Mouse (Mus musculus) MEL (cell line): Measurements from ENCODE around the gene Sash1.

Source experiments
- BHLHE40 ChIP-seq: IDR thresholded peaks from 2 replicates; pipeline ENCODE4 v1.6.1; 2012; ENCODE audit warnings: low read depth, mild to moderate bottlenecking, inconsistent platforms, low read length, improper control_type of control experiment, borderline replicate concordance
- CTCF ChIP-seq, 3 experiments: IDR thresholded peaks in 2 of 3; conservative IDR thresholded peaks in 1 of 3; 2 replicates each; pipeline ENCODE4 v1.5.1; 2011 to 2012; ENCODE audit warnings: low read length in 3 of 3, low read depth in 2 of 3, mild to moderate bottlenecking in 2 of 3, improper control_type of control experiment in 1 of 3, inconsistent platforms in 1 of 3, mixed read lengths in 1 of 3, moderate library complexity in 1 of 3; ENCODE audit not compliant: control insufficient read depth in 1 of 3, insufficient read depth in 1 of 3, poor library complexity in 1 of 3, severe bottlenecking in 1 of 3
- ELF1 ChIP-seq: IDR thresholded peaks from 2 replicates; pipeline ENCODE4 v1.6.1; 2014; ENCODE audit warnings: low read depth, mild to moderate bottlenecking, inconsistent platforms, low read length, improper control_type of control experiment, moderate library complexity
- EP300 ChIP-seq, 2 experiments: IDR thresholded peaks; 2 replicates each; pipeline ENCODE4 v1.6.1; 2011; ENCODE audit warnings: improper control_type of control experiment in 2 of 2, low read length in 2 of 2, low read depth in 1 of 2, mild to moderate bottlenecking in 1 of 2
- HCFC1 ChIP-seq: IDR thresholded peaks from 2 replicates; pipeline ENCODE4 v1.6.1; 2012; ENCODE audit warnings: low read depth, mild to moderate bottlenecking, inconsistent platforms, low read length, improper control_type of control experiment, moderate library complexity
- KAT2A ChIP-seq: conservative IDR thresholded peaks from 2 replicates; pipeline ENCODE4 v1.6.1; 2012; ENCODE audit warnings: low read depth, low read length, improper control_type of control experiment, inconsistent platforms
- MAFK ChIP-seq: IDR thresholded peaks from 2 replicates; pipeline ENCODE4 v1.6.1; 2011; ENCODE audit warnings: low read depth, mild to moderate bottlenecking, low read length, improper control_type of control experiment, borderline replicate concordance
- MAZ ChIP-seq: IDR thresholded peaks from 2 replicates; pipeline ENCODE4 v1.6.1; 2012; ENCODE audit warnings: low read depth, mild to moderate bottlenecking, inconsistent platforms, low read length, improper control_type of control experiment
- MYB ChIP-seq: IDR thresholded peaks from 2 replicates; pipeline ENCODE4 v1.6.1; 2011; ENCODE audit warnings: mild to moderate bottlenecking, low read depth, low read length, improper control_type of control experiment
- POLR2A ChIP-seq, 2 experiments: IDR thresholded peaks; 2 replicates each; pipeline ENCODE4 v1.6.1; 2011 to 2012; ENCODE audit warnings: low read length in 2 of 2, mild to moderate bottlenecking in 2 of 2, control low read depth in 1 of 2, improper control_type of control experiment in 1 of 2, low read depth in 1 of 2, moderate library complexity in 1 of 2; ENCODE audit not compliant: control insufficient read depth in 1 of 2, insufficient read depth in 1 of 2, poor library complexity in 1 of 2
- USF1 ChIP-seq: IDR thresholded peaks from 2 replicates; pipeline ENCODE4 v1.6.1; 2014; ENCODE audit warnings: low read depth, mild to moderate bottlenecking, inconsistent platforms, low read length, improper control_type of control experiment, moderate library complexity
- ZKSCAN1 ChIP-seq: IDR thresholded peaks from 2 replicates; pipeline ENCODE4 v1.6.1; 2012; ENCODE audit warnings: low read depth, mild to moderate bottlenecking, inconsistent platforms, low read length, improper control_type of control experiment, moderate library complexity

- no peak for TF ChIP-seq CTCF (IDR thresholded peaks at IDR 0.05 in 2 of 3, conservative IDR thresholded peaks at IDR 0.05 in 1 of 3; ENCODE audit: control insufficient read depth in 1 of 3, insufficient read depth in 1 of 3, low read depth in 2 of 3, low read length in 3 of 3, poor library complexity in 1 of 3, severe bottlenecking in 1 of 3)
- TF ChIP-seq EP300 (IDR thresholded peaks at IDR 0.05; ENCODE audit: low read depth in 1 of 2, low read length in 2 of 2): no peak
- TF ChIP-seq KAT2A: no peak
- TF ChIP-seq USF1: no peak
- TF ChIP-seq MAZ: no peak
- TF ChIP-seq BHLHE40: no peak
- TF ChIP-seq MYB: no peak
- no peak for TF ChIP-seq POLR2A (IDR thresholded peaks at IDR 0.05; ENCODE audit: control insufficient read depth in 1 of 2, insufficient read depth in 1 of 2, low read depth in 1 of 2, low read length in 2 of 2, poor library complexity in 1 of 2)
- TF ChIP-seq HCFC1: no peak
- TF ChIP-seq MAFK: no peak
- no peak for TF ChIP-seq ZKSCAN1
- no peak for TF ChIP-seq ELF1
These were observed 42.4 kb upstream of the Sash1 start for GRCm38 (mm10) chr10:8928261-8928660.
